In the genomic region with DNA sequence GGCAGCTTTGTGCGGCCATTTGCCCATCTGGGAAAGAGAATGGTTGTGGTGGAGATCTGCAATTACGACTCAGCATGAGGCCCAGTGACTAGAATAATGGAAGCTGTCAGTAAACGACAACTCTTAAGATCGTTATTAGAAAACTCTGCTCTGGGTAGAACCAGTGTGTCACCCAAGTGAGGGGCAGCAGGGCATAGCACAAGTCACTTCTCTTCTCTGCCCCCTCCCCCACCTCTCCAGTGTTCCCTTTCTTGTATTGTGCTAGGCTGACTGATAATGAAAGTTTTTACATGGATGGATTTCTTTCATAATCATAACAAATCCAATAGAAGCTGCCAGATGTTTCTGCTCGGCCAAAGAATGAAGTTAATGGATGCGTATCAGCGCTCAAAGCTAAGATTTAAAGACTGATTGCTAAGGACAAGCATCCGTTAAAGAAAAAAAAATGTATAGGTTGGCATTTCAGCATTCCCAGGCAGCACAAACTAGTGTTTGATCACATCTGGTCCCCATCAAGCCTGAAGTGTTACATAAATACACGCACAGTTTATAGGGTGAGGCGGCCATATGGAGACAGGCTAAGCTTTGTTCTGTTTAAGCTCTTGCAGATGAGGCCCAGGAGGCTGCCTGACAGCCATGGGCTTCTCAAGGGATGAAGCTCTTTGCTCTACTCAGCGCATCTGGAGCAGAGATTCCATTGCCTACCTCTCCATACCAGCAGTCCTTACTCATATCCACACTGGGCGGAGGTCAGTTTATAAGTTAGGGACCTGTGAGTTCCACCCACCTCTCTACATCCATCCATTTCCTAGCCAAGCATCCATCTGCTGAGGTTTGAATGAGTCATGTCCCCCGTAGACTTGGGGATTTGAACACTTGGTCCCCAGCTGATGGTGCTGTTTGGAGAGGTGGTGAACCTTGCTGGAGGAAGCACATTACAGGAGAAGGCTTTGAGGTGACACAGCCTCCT, we compare ENCODE assay signal across 9 mouse cellular contexts.
DNase-seq lines count a peak whose midpoint lies in the region; ATAC-seq and TF ChIP-seq lines count a peak whose summit lies in the region.
"Had no signal": no experiment of that assay in that cellular context is flagged by ENCODE, and none has a peak within 500 bp of the region (broad histone marks: within the 10 kb centered on the region; RNA-seq: fewer than 3 reads in every experiment).

No protein-coding gene starts in this region.

- TF ChIP-seq CTCF in lung, adult 2 months (IDR thresholded peaks at IDR 0.05; ENCODE audit: insufficient read depth, low read length), result no peak
- TF ChIP-seq CTCF in thymus, adult 2 months (IDR thresholded peaks at IDR 0.05; ENCODE audit: borderline replicate concordance, control insufficient read depth, extremely low read depth, insufficient read depth, low read length, poor library complexity), result no peak

- H3K4me2 ChIP-seq in lung, embryonic 15.5 days, result no peak overlapping the region
- H3K4me2 ChIP-seq in embryonic facial prominence, embryonic 12.5 days (replicated peaks), result peak overlapping the region; percentile 10; the same call in 1 of the 2 replicates
- H3K4me2 ChIP-seq in stomach, embryonic 15.5 days, result no peak overlapping the region

- no peak overlapping the region for H3K4me3 ChIP-seq in lung, embryonic 15.5 days
- H3K4me3 ChIP-seq in lung, adult 2 months (replicated peaks; ENCODE audit: extremely low read depth, low read depth, low read length), result no peak overlapping the region
- no peak overlapping the region for H3K4me3 ChIP-seq in embryonic facial prominence, embryonic 12.5 days
- H3K4me3 ChIP-seq in limb, embryonic 10.5 days, result peak overlapping the region; percentile 24
- H3K4me3 ChIP-seq in stomach, embryonic 15.5 days (replicated peaks), result no peak overlapping the region
- no peak overlapping the region for H3K4me3 ChIP-seq in thymus, adult 2 months (ENCODE audit: control insufficient read depth, insufficient read depth, low read length)
- H3K4me3 ChIP-seq: layer of hippocampus, adult 2 months had no signal

- H3K27me3 ChIP-seq in lung, embryonic 15.5 days, result no peaks in the 10 kb centered on the region
- no peaks in the 10 kb centered on the region for H3K27me3 ChIP-seq in embryonic facial prominence, embryonic 12.5 days
- H3K27me3 ChIP-seq in limb, embryonic 10.5 days (ENCODE audit: low read depth, poor library complexity, severe bottlenecking), result no peaks in the 10 kb centered on the region
- H3K27me3 ChIP-seq in stomach, embryonic 15.5 days (replicated peaks), result no peaks in the 10 kb centered on the region
- no peaks in the 10 kb centered on the region for H3K27me3 ChIP-seq in thymus, adult 2 months (ENCODE audit: control insufficient read depth, insufficient read depth, low read length)

- no peaks in the 10 kb centered on the region for H3K36me3 ChIP-seq in lung, embryonic 15.5 days
- H3K36me3 ChIP-seq in embryonic facial prominence, embryonic 12.5 days, result no peaks in the 10 kb centered on the region
- H3K36me3 ChIP-seq in limb, embryonic 10.5 days, result peaks cover 3% of the 10 kb centered on the region; the same call in 1 of the 2 replicates
- no peaks in the 10 kb centered on the region for H3K36me3 ChIP-seq in stomach, embryonic 15.5 days
- no peaks in the 10 kb centered on the region for H3K36me3 ChIP-seq in thymus, adult 2 months (ENCODE audit: control insufficient read depth, insufficient read depth, low read length)

- peaks cover 38% of the 10 kb centered on the region for H3K4me1 ChIP-seq in lung, embryonic 15.5 days
- H3K4me1 ChIP-seq in lung, adult 2 months (ENCODE audit: control insufficient read depth, insufficient read depth, low read length), result no peaks in the 10 kb centered on the region
- peaks cover 50% of the 10 kb centered on the region for H3K4me1 ChIP-seq in embryonic facial prominence, embryonic 12.5 days
- H3K4me1 ChIP-seq in limb, embryonic 10.5 days, result peaks cover 53% of the 10 kb centered on the region
- H3K4me1 ChIP-seq in stomach, embryonic 15.5 days, result peaks cover 16% of the 10 kb centered on the region; the same call in 1 of the 2 replicates
- H3K4me1 ChIP-seq in thymus, adult 2 months (replicated peaks; ENCODE audit: control insufficient read depth, insufficient read depth, low read length), result no peaks in the 10 kb centered on the region

- TF ChIP-seq POLR2A in lung, adult 2 months (IDR thresholded peaks at IDR 0.05; ENCODE audit: borderline replicate concordance, extremely low read depth, low read depth, low read length), result no peak
- TF ChIP-seq POLR2A in thymus, adult 2 months (IDR thresholded peaks at IDR 0.05; ENCODE audit: control insufficient read depth, extremely low read depth, insufficient read depth, low read length, poor library complexity), result no peak

- H3K9ac ChIP-seq in lung, embryonic 15.5 days, result no peak overlapping the region
- H3K9ac ChIP-seq in embryonic facial prominence, embryonic 12.5 days, result no peak overlapping the region
- no peak overlapping the region for H3K9ac ChIP-seq in stomach, embryonic 15.5 days

- peak; percentile 94 for ATAC-seq in lung, embryonic 15.5 days (ENCODE audit: borderline replicate concordance, extremely low read depth, low FRiP score, low TSS enrichment)
- ATAC-seq in embryonic facial prominence, embryonic 12.5 days (ENCODE audit: insufficient number of reproducible peaks, insufficient read depth, low FRiP score, low TSS enrichment), result peak; percentile 91
- peak; percentile 89 for ATAC-seq in stomach, embryonic 15.5 days (ENCODE audit: insufficient read depth, low FRiP score, low read depth)
- ATAC-seq in megakaryocyte, adult 5-6 weeks (ENCODE audit: poor library complexity, severe bottlenecking), result no peak

- H3K27ac ChIP-seq in lung, embryonic 15.5 days, result peak overlapping the region; percentile 81
- peak overlapping the region; percentile 92 for H3K27ac ChIP-seq in embryonic facial prominence, embryonic 12.5 days
- H3K27ac ChIP-seq in limb, embryonic 10.5 days, result peak overlapping the region; percentile 93
- peak overlapping the region; percentile 78 for H3K27ac ChIP-seq in stomach, embryonic 15.5 days
- no peak overlapping the region for H3K27ac ChIP-seq in thymus, adult 2 months (ENCODE audit: control insufficient read depth, insufficient read depth, low read length)
- H3K27ac ChIP-seq: layer of hippocampus, adult 2 months had no signal

- no peaks in the 10 kb centered on the region for H3K9me3 ChIP-seq in lung, embryonic 15.5 days
- no peaks in the 10 kb centered on the region for H3K9me3 ChIP-seq in embryonic facial prominence, embryonic 12.5 days
- H3K9me3 ChIP-seq in limb, embryonic 10.5 days (replicated peaks), result no peaks in the 10 kb centered on the region
- no peaks in the 10 kb centered on the region for H3K9me3 ChIP-seq in stomach, embryonic 15.5 days

- 31% methylated on average over 13 of the region's 13 CpGs for WGBS in lung, embryonic 15.5 days
- 53% methylated on average over 13 of the region's 13 CpGs for WGBS in lung, adult 2 months
- WGBS in embryonic facial prominence, embryonic 12.5 days, result 17% methylated on average over 13 of the region's 13 CpGs
- WGBS in limb, embryonic 10.5 days, result 21% methylated on average over 13 of the region's 13 CpGs
- WGBS in stomach, embryonic 15.5 days, result 34% methylated on average over 13 of the region's 13 CpGs
- WGBS in thymus, adult 2 months, result 88% methylated on average over 13 of the region's 13 CpGs

- no peak for DNase-seq in lung, adult 2 months
- DNase-seq in limb, embryonic 10.5 days (ENCODE audit: low spot score), result peak; percentile 85
- no peak for DNase-seq in thymus, adult 2 months
- DNase-seq in left cerebral cortex, adult 8-10 months (ENCODE audit: low spot score in 2 of 2), result no peak
